Mouse (Mus musculus) kidney, embryonic 15.5 days (tissue): ENCODE data around the gene Trp53i13. TPM values are rescaled to one million over a fixed set of nuclear protein-coding genes. Genes with fewer than 3 reads are reported as not detected.

Experiments
- ATAC-seq: fragments of 200-750 bp; cut with Nextera tagmentation; replicated peaks from 2 replicates; pipeline ENCODE4 v1.8.0; 2017; ENCODE audit warnings: moderate TSS enrichment; ENCODE audit not compliant: low FRiP score
- H3K27ac ChIP-seq: fragments of 300-500 bp; sonication (generic); 2 replicates; pipeline ENCODE4 v1.5.1; 2015; ENCODE audit warnings: mild to moderate bottlenecking, inconsistent platforms
- H3K27me3 ChIP-seq: fragments of 300-500 bp; sonication (generic); 2 replicates; pipeline ENCODE4 v1.6.1; 2015; ENCODE audit warnings: inconsistent platforms
- H3K36me3 ChIP-seq: fragments of 300-500 bp; sonication (generic); 2 replicates; pipeline ENCODE4 v1.6.1; 2015; ENCODE audit warnings: inconsistent platforms
- H3K4me1 ChIP-seq: fragments of 300-500 bp; sonication (generic); 2 replicates; pipeline ENCODE4 v1.6.1; 2015; ENCODE audit warnings: inconsistent platforms
- H3K4me2 ChIP-seq: fragments of 300-500 bp; sonication (generic); 2 replicates; pipeline ENCODE4 v1.6.1; 2015; ENCODE audit warnings: moderate library complexity, mild to moderate bottlenecking, inconsistent platforms
- H3K4me3 ChIP-seq: fragments of 300-500 bp; sonication (generic); replicated peaks from 2 replicates; pipeline ENCODE4 v1.5.1; 2015; ENCODE audit warnings: mild to moderate bottlenecking, inconsistent platforms
- H3K9ac ChIP-seq: fragments of 300-500 bp; sonication (generic); 2 replicates; pipeline ENCODE4 v1.6.1; 2015; ENCODE audit warnings: mild to moderate bottlenecking, inconsistent platforms
- H3K9me3 ChIP-seq: fragments of 300-500 bp; sonication (generic); replicated peaks from 2 replicates; pipeline ENCODE4 v1.6.1; 2016; ENCODE audit warnings: inconsistent platforms
- WGBS: fragments of 180-500 bp; shearing (Covaris S2); methylation state at CpG from one replicate; pipeline ENCODE4 v1.1.7; 2015; ENCODE audit warnings: mixed read lengths; 5-methylcytosine and 5-hydroxymethylcytosine counted together
- polyA plus RNA-seq: library from polyadenylated mRNA; unstranded; fragments of >200 nt; fragmentation: Nextera tagmentation; extraction: Ambion mirVana; gene quantifications from 2 replicates; pipeline ENCODE4 v1.2.1, GENCODE M21; 2015

The Trp53i13 gene
- polyA plus RNA-seq, 1 experiment from 2014 or later = 41.2 TPM

GRCm38 (mm10) chr11:77466544-77466943, 49.2 kb downstream of the Trp53i13 start:
- ATAC-seq = no peak
- Histone ChIP-seq H3K4me2 (peak overlapping the region; percentile 49), H3K27ac (no peak overlapping the region), H3K9me3 (no peaks in the 10 kb centered on the region), H3K27me3 (peaks cover 76% of the 10 kb centered on the region), H3K4me3 (no peak overlapping the region), H3K4me1 (peaks cover 28% of the 10 kb centered on the region), H3K9ac (no peak overlapping the region), H3K36me3 (peaks cover 14% of the 10 kb centered on the region)
- 25% methylated on average over 9 of the region's 9 CpGs for WGBS

GRCm38 (mm10) chr11:77465111-77465510, 50.7 kb downstream of the Trp53i13 start:
- no peak for ATAC-seq
- H3K27me3 ChIP-seq = peaks cover 89% of the 10 kb centered on the region

GRCm38 (mm10) chr11:77464684-77465083, 51.1 kb downstream of the Trp53i13 start:
- Histone ChIP-seq H3K27me3 (peaks cover 89% of the 10 kb centered on the region), H3K27ac (no peak overlapping the region), H3K4me3 (no peak overlapping the region), H3K36me3 (no peaks in the 10 kb centered on the region), H3K4me2 (no peak overlapping the region), H3K9ac (no peak overlapping the region), H3K4me1 (peaks cover 28% of the 10 kb centered on the region), H3K9me3 (no peaks in the 10 kb centered on the region)
- ATAC-seq = no peak
- 47% methylated on average over 4 of the region's 4 CpGs for WGBS

More at GRCm38 (mm10) chr11:77465111-77465510, 50.7 kb downstream of the Trp53i13 start:
- H3K4me3 ChIP-seq = no peak overlapping the region
- H3K27ac ChIP-seq = no peak overlapping the region
- 0 out of 2 replicates have a peak, but pooled peaks cover under 1% of the 10 kb centered on the region for H3K36me3 ChIP-seq
- H3K9ac ChIP-seq = no peak overlapping the region
- no peak overlapping the region for H3K4me2 ChIP-seq
- 65% methylated on average over 3 of the region's 3 CpGs for WGBS
- peaks cover 28% of the 10 kb centered on the region for H3K4me1 ChIP-seq
- H3K9me3 ChIP-seq = no peaks in the 10 kb centered on the region

- H3K36me3 ChIP-seq = no peaks in the 10 kb centered on the region
- no peak for ATAC-seq
- no peak overlapping the region for H3K4me2 ChIP-seq
- WGBS = 80% methylated on average over 10 of the region's 10 CpGs
- H3K27me3 ChIP-seq = peaks cover 83% of the 10 kb centered on the region
- H3K9me3 ChIP-seq = no peaks in the 10 kb centered on the region
- H3K27ac ChIP-seq = no peak overlapping the region
- H3K4me1 ChIP-seq = peaks cover 28% of the 10 kb centered on the region
- H3K9ac ChIP-seq = no peak overlapping the region
- H3K4me3 ChIP-seq = no peak overlapping the region
Observed at GRCm38 (mm10) chr11:77463786-77464185, 52.0 kb downstream of the Trp53i13 start.

- H3K9ac ChIP-seq = no peak overlapping the region
- ATAC-seq = no peak
- peak overlapping the region; percentile 99 for H3K4me2 ChIP-seq
- no peaks in the 10 kb centered on the region for H3K9me3 ChIP-seq
- no peak overlapping the region for H3K27ac ChIP-seq
- H3K4me3 ChIP-seq = peak overlapping the region; percentile 60; the same call in 1 of the 2 replicates
- H3K27me3 ChIP-seq = peaks cover 75% of the 10 kb centered on the region
- H3K36me3 ChIP-seq = no peaks in the 10 kb centered on the region
- H3K4me1 ChIP-seq = peaks cover 28% of the 10 kb centered on the region
- 38% methylated on average over 8 of the region's 8 CpGs for WGBS
Observed at GRCm38 (mm10) chr11:77463101-77463445, 52.7 kb downstream of the Trp53i13 start.

- under 1% methylated on average over 72 of the region's 73 CpGs for WGBS
Observed at GRCm38 (mm10) chr11:77462283-77463100, 53.3 kb downstream of the Trp53i13 start, which contains the start of gene Coro6. Coro6 (plus strand) TSS chr11:77462411.

GRCm38 (mm10) chr11:77461856-77462255, 53.9 kb downstream of the Trp53i13 start:
- Histone ChIP-seq H3K27ac (no peak overlapping the region), H3K4me3 (peak overlapping the region; percentile 60), H3K36me3 (no peaks in the 10 kb centered on the region), H3K4me1 (peaks cover 18% of the 10 kb centered on the region), H3K27me3 (peaks cover 63% of the 10 kb centered on the region), H3K4me2 (peak overlapping the region; percentile 99), H3K9ac (peak overlapping the region; percentile 59), H3K9me3 (no peaks in the 10 kb centered on the region)
- WGBS = 5% methylated on average over 6 of the region's 6 CpGs
- no peak for ATAC-seq

More at GRCm38 (mm10) chr11:77462283-77463100, 53.3 kb downstream of the Trp53i13 start, which contains the start of gene Coro6:
- Histone ChIP-seq H3K4me2 (peak within 1 kb of the TSS; percentile 99), H3K36me3 (no peaks in the 10 kb centered on the region), H3K27me3 (peaks cover 70% of the 10 kb centered on the region), H3K4me1 (peaks cover 24% of the 10 kb centered on the region), H3K27ac (no peak within 1 kb of the TSS), H3K9me3 (no peaks in the 10 kb centered on the region), H3K4me3 (peak within 1 kb of the TSS; percentile 60), H3K9ac (peak within 1 kb of the TSS; percentile 59)
- ATAC-seq = peak; percentile 81

Other genes with a start within 250 kb of the Trp53i13 start
- 0.48 and 0.59 TPM in 2 replicates for gene Coro6, start 53.6 kb downstream of the Trp53i13 start, polyA plus RNA-seq
- gene Ankrd13b, start 26.3 kb downstream of the Trp53i13 start, polyA plus RNA-seq = 5.3 and 6.9 TPM in 2 replicates
- 9.7 and 12.6 TPM in 2 replicates for gene Git1, start 22.4 kb downstream of the Trp53i13 start, polyA plus RNA-seq
- gene Abhd15, start 859 bp downstream of the Trp53i13 start, polyA plus RNA-seq = 1.9 TPM in 2 replicates
- gene Gm10392, start 3.2 kb upstream of the Trp53i13 start, polyA plus RNA-seq = 0.27 TPM in 1 of 2 replicates, not detected in the other
- gene Taok1, start 91.8 kb upstream of the Trp53i13 start, polyA plus RNA-seq = 15.5 and 15.9 TPM in 2 replicates
- 4.0 and 5.2 TPM in 2 replicates for gene Nufip2, start 170.2 kb upstream of the Trp53i13 start, polyA plus RNA-seq
- not detected in 2 replicates for gene Cryba1, start 209.3 kb upstream of the Trp53i13 start, polyA plus RNA-seq
- 30.4 and 31.8 TPM in 2 replicates for gene Myo18a, start 247.3 kb upstream of the Trp53i13 start, polyA plus RNA-seq